Mouse (Mus musculus) myocyte (in vitro differentiated cells): ENCODE results near the gene Baz2b.

Source experiments
- CEBPB ChIP-seq: IDR thresholded peaks from 2 replicates; pipeline ENCODE4 v1.6.1; 2011; ENCODE audit warnings: mild to moderate bottlenecking, moderate library complexity; ENCODE audit not compliant: poor library complexity, insufficient read depth, severe bottlenecking
- E2F4 ChIP-seq: IDR thresholded peaks from one replicate; pipeline ENCODE4 v1.6.1; 2011; ENCODE audit warnings: mild to moderate bottlenecking, control low read depth, moderate library complexity; ENCODE audit not compliant: insufficient read depth
- MAX ChIP-seq: IDR thresholded peaks from one replicate; pipeline ENCODE4 v1.6.1; 2011; ENCODE audit warnings: low read depth, mild to moderate bottlenecking, control low read depth
- MYOG ChIP-seq, 3 experiments: IDR thresholded peaks; one replicate each; pipeline ENCODE4 v1.6.1; 2011; ENCODE audit warnings: control low read depth in 2 of 3, low read depth in 2 of 3, mild to moderate bottlenecking in 2 of 3; ENCODE audit not compliant: insufficient read length in 2 of 3, control insufficient read depth in 1 of 3, insufficient read depth in 1 of 3
- POLR2A ChIP-seq: IDR thresholded peaks from one replicate; pipeline ENCODE4 v1.6.1; 2011; ENCODE audit warnings: low read depth, mild to moderate bottlenecking, control low read depth, moderate library complexity; ENCODE audit not compliant: insufficient read length
- POLR2AphosphoS2 ChIP-seq: IDR thresholded peaks from one replicate; pipeline ENCODE4 v1.6.1; 2011; ENCODE audit warnings: low read depth, control low read depth; ENCODE audit not compliant: insufficient read length
- SRF ChIP-seq: IDR thresholded peaks from one replicate; pipeline ENCODE4 v1.6.1; 2011; ENCODE audit warnings: low read depth; ENCODE audit not compliant: control insufficient read depth, insufficient read length
- TCF12 ChIP-seq: IDR thresholded peaks from one replicate; pipeline ENCODE4 v1.6.1; 2011; ENCODE audit warnings: mild to moderate bottlenecking, control low read depth; ENCODE audit not compliant: poor library complexity, insufficient read depth, severe bottlenecking
- TCF3 ChIP-seq: IDR thresholded peaks from one replicate; pipeline ENCODE4 v1.6.1; 2011; ENCODE audit warnings: low read depth, control low read depth; ENCODE audit not compliant: insufficient read length
- USF1 ChIP-seq: IDR thresholded peaks from one replicate; pipeline ENCODE4 v1.6.1; 2011; ENCODE audit warnings: low read depth, mild to moderate bottlenecking, control low read depth, moderate library complexity

DNA sequence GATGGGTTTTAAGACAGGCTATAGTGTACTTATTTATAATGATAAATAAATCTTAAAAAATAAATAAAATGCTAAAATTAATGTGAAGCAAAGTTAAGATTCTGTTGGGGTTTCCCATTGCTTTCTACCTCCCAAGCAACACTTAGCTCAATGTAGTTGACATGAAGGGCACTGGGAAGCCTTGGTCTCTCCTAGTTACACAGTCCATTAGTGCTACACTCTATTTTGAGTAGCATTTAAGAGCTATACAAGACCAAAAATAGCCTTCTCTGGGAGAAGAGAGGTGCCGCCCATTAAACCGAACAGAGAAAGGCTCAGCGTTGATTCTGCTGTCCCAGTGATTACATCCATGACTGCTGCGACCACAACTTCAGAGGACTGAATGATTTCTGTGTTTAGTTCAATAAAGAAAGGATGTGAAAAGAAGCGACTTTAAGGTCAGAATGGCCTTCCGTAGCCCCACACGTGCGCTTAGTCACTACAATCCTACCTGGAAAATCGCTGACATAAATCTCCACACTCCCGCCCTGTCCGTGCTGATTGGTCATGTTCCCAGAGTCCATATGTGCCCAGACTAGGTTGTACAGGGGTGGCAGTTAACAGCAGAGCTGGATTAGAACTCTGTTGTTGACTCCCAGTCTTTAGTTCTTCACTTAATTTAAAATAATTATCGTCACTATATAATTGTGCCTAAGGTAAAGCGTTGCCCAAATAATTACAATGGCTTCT, 257.2 kb downstream of the Baz2b start:
- no peak for TF ChIP-seq POLR2A
- no peak for TF ChIP-seq MAX
- no peak for TF ChIP-seq CEBPB
- TF ChIP-seq USF1 = no peak
- TF ChIP-seq TCF3 = no peak
- no peak for TF ChIP-seq TCF12
- no peak for TF ChIP-seq SRF
- TF ChIP-seq MYOG (IDR thresholded peaks at IDR 0.05; ENCODE audit: control insufficient read depth in 1 of 3, insufficient read depth in 1 of 3, insufficient read length in 2 of 3, low read depth in 2 of 3) = no peak
- TF ChIP-seq POLR2AphosphoS2 = no peak
- no peak for TF ChIP-seq E2F4
